Mouse (Mus musculus): ENCODE results near the gene Fam189a2. TPM values are rescaled to one million over a fixed set of nuclear protein-coding genes. Genes with fewer than 3 reads are reported as not detected.

The Fam189a2 gene
- polyA plus RNA-seq (2016; fragmentation: Nextera tagmentation; extraction: Ambion mirVana) = 1.4 and 1.8 TPM in 2 replicates

- H3K36me3 ChIP-seq = no peaks in the 10 kb centered on the region
- peak within 1 kb of the TSS; percentile 94 for H3K4me2 ChIP-seq (replicated peaks)
- H3K27me3 ChIP-seq = peaks cover 41% of the 10 kb centered on the region
- no peak within 1 kb of the TSS for H3K27ac ChIP-seq (replicated peaks)
- H3K4me1 ChIP-seq = peaks cover 38% of the 10 kb centered on the region; the same call in 1 of the 2 replicates
- under 1% methylated on average over 29 of the region's 65 CpGs for WGBS
- peak; percentile 79 for ATAC-seq (ENCODE audit: low FRiP score, low read depth)
- H3K4me3 ChIP-seq = peak within 1 kb of the TSS; percentile 69
- H3K9ac ChIP-seq (replicated peaks) = peak within 1 kb of the TSS; percentile 69
- H3K9me3 ChIP-seq = no peaks in the 10 kb centered on the region
Observed at GRCm38 (mm10) chr19:24030871-24031556, at the start of gene Fam189a2. Gene Fam189a2, minus strand, starts transcription at chr19:24031019.

GRCm38 (mm10) chr19:24077658-24078057, 46.8 kb upstream of the Fam189a2 start:
- no peak overlapping the region for H3K9ac ChIP-seq (replicated peaks)
- H3K9me3 ChIP-seq = no peaks in the 10 kb centered on the region
- H3K27ac ChIP-seq (replicated peaks) = no peak overlapping the region
- H3K36me3 ChIP-seq = no peaks in the 10 kb centered on the region
- H3K4me3 ChIP-seq = no peak overlapping the region
- no peak for ATAC-seq (ENCODE audit: low FRiP score, low read depth)
- no peaks in the 10 kb centered on the region for H3K27me3 ChIP-seq
- H3K4me2 ChIP-seq (replicated peaks) = no peak overlapping the region
- 93% methylated on average over 3 of the region's 3 CpGs for WGBS
- no peaks in the 10 kb centered on the region for H3K4me1 ChIP-seq

GRCm38 (mm10) chr19:24076536-24076935, 45.7 kb upstream of the Fam189a2 start:
- Histone ChIP-seq H3K9me3 (no peaks in the 10 kb centered on the region), H3K36me3 (no peaks in the 10 kb centered on the region), H3K4me3 (no peak overlapping the region), H3K27me3 (no peaks in the 10 kb centered on the region), H3K27ac (replicated peaks) (no peak overlapping the region), H3K4me1 (no peaks in the 10 kb centered on the region), H3K4me2 (replicated peaks) (no peak overlapping the region), H3K9ac (replicated peaks) (no peak overlapping the region)
- WGBS = 90% methylated on average over 7 of the region's 7 CpGs
- no peak for ATAC-seq (ENCODE audit: low FRiP score, low read depth)

- Histone ChIP-seq H3K27ac (replicated peaks) (no peak overlapping the region), H3K4me2 (replicated peaks) (no peak overlapping the region), H3K27me3 (no peaks in the 10 kb centered on the region), H3K9me3 (no peaks in the 10 kb centered on the region), H3K4me1 (no peaks in the 10 kb centered on the region), H3K36me3 (no peaks in the 10 kb centered on the region), H3K9ac (replicated peaks) (no peak overlapping the region), H3K4me3 (no peak overlapping the region)
- 90% methylated on average over 8 of the region's 8 CpGs for WGBS
- no peak for ATAC-seq (ENCODE audit: low FRiP score, low read depth)
Observed at GRCm38 (mm10) chr19:24075927-24076326, 45.1 kb upstream of the Fam189a2 start.

- 45% methylated on average over 4 of the region's 4 CpGs for WGBS
- no peaks in the 10 kb centered on the region for H3K36me3 ChIP-seq
- H3K27ac ChIP-seq (replicated peaks) = no peak overlapping the region
- no peaks in the 10 kb centered on the region for H3K9me3 ChIP-seq
- H3K4me2 ChIP-seq (replicated peaks) = no peak overlapping the region
- no peak overlapping the region for H3K9ac ChIP-seq (replicated peaks)
- no peak for ATAC-seq (ENCODE audit: low FRiP score, low read depth)
- H3K27me3 ChIP-seq = no peaks in the 10 kb centered on the region
- H3K4me3 ChIP-seq = no peak overlapping the region
- no peaks in the 10 kb centered on the region for H3K4me1 ChIP-seq
Observed at GRCm38 (mm10) chr19:24073155-24073554, 42.3 kb upstream of the Fam189a2 start.

GRCm38 (mm10) chr19:24064348-24064895, 33.6 kb upstream of the Fam189a2 start:
- H3K4me3 ChIP-seq = no peak overlapping the region
- H3K4me1 ChIP-seq = no peaks in the 10 kb centered on the region
- no peaks in the 10 kb centered on the region for H3K27me3 ChIP-seq
- H3K4me2 ChIP-seq (replicated peaks) = no peak overlapping the region
- H3K9ac ChIP-seq (replicated peaks) = no peak overlapping the region
- H3K27ac ChIP-seq (replicated peaks) = no peak overlapping the region
- no peak for ATAC-seq (ENCODE audit: low FRiP score, low read depth)
- 56% methylated on average over 12 of the region's 12 CpGs for WGBS
- H3K9me3 ChIP-seq = no peaks in the 10 kb centered on the region
- no peaks in the 10 kb centered on the region for H3K36me3 ChIP-seq

DNA sequence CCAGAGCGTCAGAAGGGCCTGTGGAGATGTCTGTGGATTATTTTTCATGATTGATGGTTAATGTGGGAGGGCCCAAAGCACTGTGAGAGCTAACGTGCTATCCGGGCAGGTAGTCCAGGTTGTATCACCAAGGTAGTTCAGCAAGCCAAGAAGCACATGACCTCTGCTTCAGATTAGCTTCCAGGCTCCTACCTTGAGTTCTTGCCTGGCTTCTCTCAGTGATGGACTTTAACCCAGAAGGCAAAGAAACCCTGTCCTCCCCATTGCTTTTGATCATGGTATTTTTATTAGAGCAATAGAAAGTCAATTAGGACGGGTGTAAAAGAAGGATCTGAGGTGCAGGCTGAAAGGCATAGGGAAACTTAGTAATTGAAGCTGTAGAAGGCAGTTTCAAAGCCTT, 32.8 kb upstream of the Fam189a2 start:
- Histone ChIP-seq H3K4me1 (no peaks in the 10 kb centered on the region), H3K4me3 (no peak overlapping the region), H3K9me3 (no peaks in the 10 kb centered on the region), H3K4me2 (replicated peaks) (no peak overlapping the region), H3K27ac (replicated peaks) (no peak overlapping the region), H3K27me3 (no peaks in the 10 kb centered on the region), H3K9ac (replicated peaks) (no peak overlapping the region), H3K36me3 (no peaks in the 10 kb centered on the region)
- 89% methylated on average over 4 of the region's 4 CpGs for WGBS
- ATAC-seq (ENCODE audit: low FRiP score, low read depth) = no peak

GRCm38 (mm10) chr19:24058851-24059250, 28.0 kb upstream of the Fam189a2 start:
- 89% methylated on average over 8 of the region's 8 CpGs for WGBS
- no peaks in the 10 kb centered on the region for H3K36me3 ChIP-seq
- H3K27ac ChIP-seq (replicated peaks) = no peak overlapping the region
- no peaks in the 10 kb centered on the region for H3K27me3 ChIP-seq
- H3K4me1 ChIP-seq = no peaks in the 10 kb centered on the region
- ATAC-seq (ENCODE audit: low FRiP score, low read depth) = no peak
- H3K4me2 ChIP-seq (replicated peaks) = no peak overlapping the region
- no peak overlapping the region for H3K9ac ChIP-seq (replicated peaks)
- H3K9me3 ChIP-seq = 0 out of 2 replicates have a peak, but pooled peaks cover 6% of the 10 kb centered on the region
- H3K4me3 ChIP-seq = no peak overlapping the region

DNA sequence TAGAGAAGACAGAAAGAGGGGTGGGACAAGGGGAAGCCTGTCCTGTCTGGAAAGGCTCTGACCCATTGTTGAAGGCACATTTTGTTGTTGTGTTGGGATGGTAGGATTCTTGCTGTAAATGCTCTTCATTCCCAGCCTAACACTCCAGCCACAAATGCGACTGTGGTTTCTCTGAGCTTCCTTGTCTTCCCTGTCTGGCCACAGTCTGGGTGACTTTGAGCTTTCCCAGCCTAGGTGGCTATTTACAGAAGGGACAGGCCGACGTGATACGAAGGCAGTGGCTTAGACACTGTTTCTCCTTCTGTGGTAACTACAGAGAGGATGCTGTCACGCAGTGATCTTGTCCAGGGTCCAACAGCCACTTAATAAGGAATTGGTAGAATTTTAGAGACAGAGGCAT, 27.2 kb upstream of the Fam189a2 start:
- WGBS = 91% methylated on average over 5 of the region's 5 CpGs
- no peak for ATAC-seq (ENCODE audit: low FRiP score, low read depth)
- 0 out of 2 replicates have a peak, but pooled peaks cover 6% of the 10 kb centered on the region for H3K9me3 ChIP-seq
- no peak overlapping the region for H3K27ac ChIP-seq (replicated peaks)
- no peaks in the 10 kb centered on the region for H3K27me3 ChIP-seq
- no peak overlapping the region for H3K4me3 ChIP-seq
- no peak overlapping the region for H3K9ac ChIP-seq (replicated peaks)
- H3K36me3 ChIP-seq = no peaks in the 10 kb centered on the region
- no peaks in the 10 kb centered on the region for H3K4me1 ChIP-seq
- no peak overlapping the region for H3K4me2 ChIP-seq (replicated peaks)

GRCm38 (mm10) chr19:24056880-24057279, 26.1 kb upstream of the Fam189a2 start:
- WGBS = 93% methylated on average over 1 of the region's 1 CpGs

GRCm38 (mm10) chr19:24054904-24055303, 24.1 kb upstream of the Fam189a2 start:
- Histone ChIP-seq H3K4me3 (no peak overlapping the region), H3K9ac (replicated peaks) (no peak overlapping the region), H3K36me3 (no peaks in the 10 kb centered on the region), H3K27me3 (no peaks in the 10 kb centered on the region), H3K27ac (replicated peaks) (no peak overlapping the region), H3K4me1 (no peaks in the 10 kb centered on the region), H3K4me2 (replicated peaks) (no peak overlapping the region), H3K9me3 (0 out of 2 replicates have a peak, but pooled peaks cover 6% of the 10 kb centered on the region)
- no peak for ATAC-seq (ENCODE audit: low FRiP score, low read depth)
- WGBS = 86% methylated on average over 2 of the region's 2 CpGs

More at GRCm38 (mm10) chr19:24056880-24057279, 26.1 kb upstream of the Fam189a2 start:
- H3K36me3 ChIP-seq = no peaks in the 10 kb centered on the region
- H3K4me2 ChIP-seq (replicated peaks) = no peak overlapping the region
- no peak overlapping the region for H3K27ac ChIP-seq (replicated peaks)
- H3K9ac ChIP-seq (replicated peaks) = no peak overlapping the region
- 0 out of 2 replicates have a peak, but pooled peaks cover 6% of the 10 kb centered on the region for H3K9me3 ChIP-seq
- no peaks in the 10 kb centered on the region for H3K4me1 ChIP-seq
- H3K27me3 ChIP-seq = no peaks in the 10 kb centered on the region
- ATAC-seq (ENCODE audit: low FRiP score, low read depth) = no peak
- H3K4me3 ChIP-seq = no peak overlapping the region

- Histone ChIP-seq H3K9ac (replicated peaks) (no peak overlapping the region), H3K36me3 (no peaks in the 10 kb centered on the region), H3K9me3 (0 out of 2 replicates have a peak, but pooled peaks cover 6% of the 10 kb centered on the region), H3K4me2 (replicated peaks) (no peak overlapping the region), H3K27ac (replicated peaks) (no peak overlapping the region), H3K4me3 (no peak overlapping the region), H3K4me1 (no peaks in the 10 kb centered on the region), H3K27me3 (no peaks in the 10 kb centered on the region)
- no peak for ATAC-seq (ENCODE audit: low FRiP score, low read depth)
- 86% methylated on average over 5 of the region's 5 CpGs for WGBS
Observed at GRCm38 (mm10) chr19:24054265-24054664, 23.4 kb upstream of the Fam189a2 start.

Data from midbrain, embryonic 12.5 days (tissue).